Mouse (Mus musculus) gastrocnemius, postnatal 4 days (tissue): ENCODE results near the gene Klb. TPM values are rescaled to one million over a fixed set of nuclear protein-coding genes. Genes with fewer than 3 reads are reported as not detected.
"Not testable (repeated sequence)": the region's sequence is repeated elsewhere in the genome, so short reads cannot be mapped to it uniquely, and the experiment has no call there.

Experiments used
- DNase-seq, 2 experiments: peaks; one replicate each; pipeline ENCODE4 v3.0.0; 2021 to 2022; ENCODE audit warnings: low spot score in 2 of 2, mixed read lengths in 2 of 2
- long read RNA-seq, 2 experiments: library from polyadenylated mRNA; stranded (forward); transcript quantifications; one replicate each; pipeline ENCODE4 v2.0.0; 2021
- total RNA-seq, 2 experiments: library from RNA; stranded (reverse); gene quantifications; 2 replicates each; pipeline ENCODE4 v1.2.3; 2021

Gene Klb
- 1 to 10 TPM; 1.4 to 3.7 TPM for total RNA-seq
- long read RNA-seq, experiment 1, partial matches to known transcripts: 1 of 1 reads
- long read RNA-seq, experiment 1, other reads (novel, unspliced or antisense): 0 of 1 reads
- long read RNA-seq, experiment 2, partial matches to known transcripts: 0 of 2 reads
- long read RNA-seq, experiment 2, other reads (novel, unspliced or antisense): 0 of 2 reads

DNA sequence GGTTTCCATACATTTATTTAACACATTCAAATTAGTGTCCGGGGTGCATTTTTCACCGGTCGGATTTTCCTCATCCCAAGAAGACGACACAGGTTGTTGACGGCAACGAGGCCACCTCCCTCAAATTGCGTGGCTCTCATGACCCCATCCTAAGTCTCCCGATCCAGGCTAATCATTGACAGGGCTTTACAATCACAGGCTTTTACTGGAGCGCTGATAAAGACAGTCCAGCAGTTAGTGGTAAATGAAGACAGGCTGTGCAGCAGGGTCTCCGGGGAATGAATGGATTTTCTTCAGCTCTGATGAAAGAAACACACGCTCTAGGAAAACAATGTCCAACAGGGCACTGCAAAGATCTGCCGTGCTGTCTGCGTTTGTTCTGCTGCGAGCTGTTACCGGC is at the start of gene Klb:
TSS of gene Klb (plus strand) at position 147 of the 400 bp plus-strand sequence.
- no peak for DNase-seq

GRCm38 (mm10) chr5:65299623-65300022 is 48.5 kb upstream of the Klb start:
- DNase-seq: not testable (repeated sequence)

- no peak for DNase-seq
Observed at GRCm38 (mm10) chr5:65300121-65300520, 48.0 kb upstream of the Klb start.

GRCm38 (mm10) chr5:65305516-65305915 is 42.6 kb upstream of the Klb start:
- DNase-seq: no peak

DNA sequence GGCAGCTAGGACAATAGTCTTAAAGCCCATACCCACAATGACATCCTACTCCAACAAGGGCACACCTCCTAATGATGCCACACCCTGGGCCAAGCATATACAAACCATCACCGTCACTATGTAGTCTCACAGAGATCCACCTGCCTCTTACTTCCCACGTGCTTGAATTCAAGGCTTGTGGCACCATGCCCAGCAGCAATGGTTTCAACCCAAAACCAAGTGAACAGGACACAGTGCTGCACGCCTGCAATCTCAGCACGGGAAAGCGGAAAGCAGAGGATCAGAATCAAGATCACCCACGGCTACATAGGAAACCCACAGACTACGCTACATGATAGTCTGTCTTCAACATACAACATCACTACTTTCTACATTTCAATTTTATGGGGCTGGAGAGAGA is 39.9 kb upstream of the Klb start:
- DNase-seq: no peak

GRCm38 (mm10) chr5:65308866-65309265 is 39.2 kb upstream of the Klb start:
- DNase-seq: no peak

DNA sequence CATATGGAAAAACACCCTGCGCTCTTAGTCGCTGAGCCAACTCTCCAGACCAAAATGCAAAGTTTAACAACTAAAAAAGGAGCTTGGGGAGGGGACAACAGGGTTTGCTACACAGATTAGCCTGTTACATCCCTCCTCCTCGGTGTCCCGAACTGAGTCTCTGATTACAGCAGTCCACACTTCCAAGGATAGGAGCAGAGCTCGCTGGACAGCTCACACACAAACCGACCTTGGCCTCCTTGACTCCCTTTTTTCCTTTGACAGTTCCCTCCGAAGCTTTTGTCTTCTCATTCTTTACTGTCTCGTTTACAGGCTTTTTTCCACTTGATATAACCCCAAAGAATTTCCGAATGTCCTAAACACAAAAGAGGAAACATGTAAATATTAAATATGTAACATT is 28.9 kb upstream of the Klb start:
- DNase-seq: no peak

GRCm38 (mm10) chr5:65322165-65322564 is 25.9 kb upstream of the Klb start:
- DNase-seq: no peak

- DNase-seq: no peak
Observed at GRCm38 (mm10) chr5:65324271-65324670, 23.8 kb upstream of the Klb start.

DNA sequence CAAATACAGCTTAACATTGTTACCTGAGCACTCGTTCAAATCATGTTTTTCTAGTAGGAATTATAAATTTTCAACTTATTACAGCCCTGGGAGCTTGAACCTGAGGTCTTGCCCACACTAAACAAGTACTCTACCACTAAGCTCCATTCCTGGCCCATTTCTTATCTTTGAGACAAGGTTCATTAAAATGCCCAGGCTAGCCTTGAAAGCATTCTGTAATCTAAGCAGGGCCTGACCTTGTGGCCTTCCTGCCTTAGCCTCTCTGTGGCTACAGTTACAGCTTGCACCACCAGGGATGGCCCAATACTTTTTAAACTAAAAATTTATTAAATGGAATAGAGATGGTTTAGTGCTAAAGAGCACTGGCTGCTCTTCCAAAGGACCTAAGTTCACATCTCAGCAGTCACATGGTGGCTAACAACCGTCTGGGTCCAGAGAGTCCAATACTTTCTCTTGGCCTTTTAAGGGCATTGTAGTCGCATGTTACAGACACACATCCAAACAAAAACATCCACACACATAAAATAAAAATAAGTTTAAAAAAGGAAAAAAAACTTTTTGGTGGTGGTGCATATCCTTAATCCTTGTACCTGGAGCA is 23.3 kb upstream of the Klb start:
- DNase-seq: no peak

DNA sequence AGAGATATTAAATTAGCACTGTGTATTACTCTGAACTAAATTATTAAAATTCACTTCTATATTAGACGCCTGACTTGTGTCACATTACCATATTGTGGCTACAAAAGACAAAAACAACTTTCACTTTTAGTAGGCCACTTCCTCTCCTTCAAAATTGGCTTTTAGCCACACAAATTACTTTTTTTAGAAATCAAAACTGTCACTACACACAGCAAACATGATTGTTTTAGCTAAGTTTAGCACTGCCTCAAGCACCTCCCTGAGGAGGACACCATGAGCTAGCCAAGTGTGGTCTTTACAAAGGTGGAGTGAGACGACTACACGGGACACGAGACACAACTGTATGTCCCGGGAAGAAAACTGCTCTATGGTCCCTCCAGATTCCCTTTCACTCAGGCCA is 21.9 kb upstream of the Klb start:
- no peak for DNase-seq

- DNase-seq: no peak
Observed at GRCm38 (mm10) chr5:65329971-65330370, 18.1 kb upstream of the Klb start.

DNA sequence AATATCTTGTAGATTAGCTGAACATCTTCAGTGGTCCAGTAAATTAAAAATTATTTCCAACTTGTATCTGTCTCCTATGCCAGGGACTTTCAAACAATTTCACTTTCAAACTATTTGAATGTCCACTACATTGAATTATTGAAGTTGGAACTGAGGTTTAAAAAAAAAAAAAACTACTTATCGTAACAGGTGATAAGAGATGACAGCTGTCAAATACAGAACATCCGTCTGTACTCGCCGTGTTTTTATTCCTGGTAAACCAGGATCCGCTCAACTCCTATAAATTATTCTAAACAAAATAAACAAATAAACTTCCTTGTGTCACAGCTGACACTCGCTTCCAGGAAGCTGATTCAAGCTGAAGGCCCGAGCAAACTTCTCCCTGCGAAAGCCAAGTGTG is 13.3 kb upstream of the Klb start:
- DNase-seq: no peak

DNA sequence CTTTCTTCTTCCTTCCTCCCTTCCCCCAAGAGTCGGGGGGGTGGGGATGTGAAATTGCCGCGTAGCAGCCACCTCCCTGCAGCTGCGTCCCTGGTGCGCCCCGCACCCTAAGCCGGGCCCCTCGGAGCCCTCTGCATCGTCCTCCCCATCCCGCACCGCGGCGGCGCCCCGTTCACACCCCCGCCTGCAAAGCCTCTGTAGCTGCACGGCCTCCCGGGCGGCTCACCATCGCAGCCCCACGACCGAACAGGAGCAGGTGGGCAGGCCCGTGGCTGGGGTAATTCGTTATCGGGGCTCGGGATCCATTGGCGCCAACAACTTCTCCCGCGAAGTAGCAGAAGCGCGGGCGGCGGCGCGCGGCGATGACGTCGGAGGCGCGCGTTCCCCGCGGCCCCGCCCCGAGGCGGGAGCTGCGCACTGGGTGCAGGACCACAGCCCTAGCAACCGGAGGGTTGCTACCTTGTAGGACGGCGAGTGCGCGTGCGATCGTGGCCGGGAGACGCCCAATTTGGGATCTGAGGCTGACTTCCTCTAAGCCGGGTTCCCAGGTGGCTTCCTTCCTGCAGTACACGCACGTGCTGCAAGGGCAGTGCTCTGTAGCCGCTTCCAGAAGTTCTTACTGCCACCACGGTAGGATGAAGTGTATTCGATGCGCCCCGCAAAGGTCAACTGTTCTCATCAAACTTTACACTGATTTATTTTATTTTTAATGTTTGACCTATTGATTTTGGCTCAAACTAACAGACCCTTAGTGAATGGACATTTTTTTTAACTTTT is 12.6 kb upstream of the Klb start, which contains the start of gene Rfc1:
TSS of gene Rfc1 (minus strand) at position 373 of the 777 bp plus-strand sequence.
- DNase-seq: peak; percentile 73 to 84

GRCm38 (mm10) chr5:65336075-65336355 is 12.1 kb upstream of the Klb start:
- no peak for DNase-seq

DNA sequence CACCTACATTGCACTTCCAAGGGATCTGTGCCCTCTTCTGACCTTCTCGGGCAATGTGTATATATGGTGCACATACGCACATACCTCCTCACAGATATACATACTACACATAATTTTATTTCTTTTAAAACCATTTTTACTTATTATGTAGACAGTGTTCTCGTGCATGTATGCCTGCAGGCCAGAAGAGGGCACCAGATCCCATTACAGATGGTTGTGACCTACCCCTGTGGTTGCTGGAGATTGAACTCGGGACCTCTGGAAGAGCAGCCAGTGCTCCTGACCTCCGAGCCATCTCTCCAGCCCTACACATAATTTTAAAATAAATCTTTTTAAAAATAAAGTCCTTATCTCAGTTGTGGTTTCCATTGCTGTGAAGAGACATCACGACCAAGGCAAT is 9.7 kb upstream of the Klb start:
- no peak for DNase-seq

DNA sequence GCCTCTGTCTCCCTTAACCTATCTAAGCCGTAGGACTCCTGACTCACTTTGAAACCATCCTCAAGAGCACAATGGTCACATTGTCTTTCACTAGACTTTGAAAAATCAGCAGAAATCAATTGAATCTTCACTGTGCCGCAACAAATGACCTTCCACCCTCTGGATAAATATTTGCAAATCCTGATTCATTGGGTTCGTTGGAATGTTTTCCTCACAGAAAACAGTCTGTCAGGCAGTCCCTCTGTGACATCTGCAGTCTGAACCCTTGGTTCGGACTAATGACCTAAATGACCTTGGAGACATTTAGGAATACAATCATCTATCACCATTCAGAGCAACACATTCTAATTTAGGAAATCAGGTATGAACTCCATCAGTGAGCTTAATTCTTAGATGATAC is 7.9 kb upstream of the Klb start:
- DNase-seq: no peak

GRCm38 (mm10) chr5:65350508-65350907 is 2.4 kb downstream of the Klb start:
- no peak for DNase-seq

DNA sequence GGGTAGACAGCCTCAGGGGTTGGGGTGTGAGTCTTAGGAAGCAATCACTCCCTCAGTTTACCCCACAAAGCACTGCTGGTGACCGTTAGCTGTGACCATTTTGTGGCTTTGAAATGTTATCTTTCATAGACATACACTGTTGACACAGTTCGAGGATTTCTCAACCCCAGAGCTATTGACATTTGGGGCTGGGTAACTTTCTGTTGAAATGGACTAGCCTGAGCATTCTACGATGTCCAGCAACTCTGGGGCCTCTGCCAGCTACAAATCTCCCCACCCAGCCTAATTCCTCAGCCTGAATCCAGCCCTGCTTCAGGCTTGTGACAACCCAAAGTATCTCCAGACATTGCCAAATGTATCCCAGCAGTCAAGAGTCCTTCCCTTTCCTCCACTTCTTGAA is 6.0 kb downstream of the Klb start:
- DNase-seq: no peak

- no peak for DNase-seq
Observed at GRCm38 (mm10) chr5:65354985-65355384, 6.9 kb downstream of the Klb start.

GRCm38 (mm10) chr5:65356851-65357250 is 8.7 kb downstream of the Klb start:
- no peak for DNase-seq

DNA sequence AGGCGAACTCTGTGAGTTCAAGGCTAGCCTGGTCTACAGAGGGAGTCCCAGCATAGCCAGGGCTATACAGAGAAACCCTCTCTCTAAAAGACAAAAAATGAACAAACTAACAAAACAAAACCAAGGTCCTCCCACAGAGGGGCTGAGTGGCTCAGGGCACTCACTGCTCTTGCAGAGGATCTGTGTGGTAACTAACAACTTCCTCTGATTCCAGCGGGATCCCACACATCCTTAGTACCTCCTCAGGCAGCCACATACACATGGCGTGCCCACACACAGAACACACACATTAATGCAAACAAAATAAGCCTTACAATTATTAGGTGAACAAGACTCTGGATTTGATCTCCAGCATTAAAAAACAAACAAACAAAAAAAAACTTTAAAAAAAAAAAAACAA is 9.7 kb downstream of the Klb start:
- no peak for DNase-seq

DNA sequence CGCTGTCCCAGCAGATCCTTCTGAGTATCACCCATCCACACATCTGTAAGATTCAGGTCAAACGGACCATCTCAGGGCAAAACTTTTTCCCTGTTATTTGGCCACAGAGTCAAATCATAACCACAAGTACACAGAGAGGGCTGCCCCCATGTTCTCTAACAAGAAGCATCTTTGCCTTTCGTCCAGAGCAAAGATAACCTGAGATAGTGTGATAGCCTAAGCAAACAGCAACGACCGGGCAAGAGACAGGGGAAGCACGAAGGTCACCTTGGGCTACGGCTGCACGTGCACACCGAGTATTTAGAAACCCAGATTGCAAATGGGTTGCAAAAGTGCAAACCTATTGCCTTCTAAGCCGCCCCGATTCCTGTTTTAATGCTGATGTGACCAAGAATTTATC is 19.7 kb downstream of the Klb start:
- DNase-seq: no peak
